Mouse (Mus musculus) liver, embryonic 14.5 days (tissue): ENCODE results near the gene Prom2. TPM values are rescaled to one million over a fixed set of nuclear protein-coding genes. Genes with fewer than 3 reads are reported as not detected.
A peak's percentile ranks its signal among the peaks of the same experiment; 100 is the strongest.

Experiments used
- ATAC-seq: fragments of 200-750 bp; cut with Nextera tagmentation; 2 replicates; pipeline ENCODE4 v1.8.0; 2017; ENCODE audit warnings: moderate number of reproducible peaks, mild to moderate bottlenecking, moderate library complexity; ENCODE audit not compliant: insufficient read depth
- DNase-seq, 3 experiments: peaks; one replicate each; pipeline ENCODE4 v3.0.0-alpha.2; 2012 to 2013; ENCODE audit warnings: low read depth in 3 of 3, low spot score in 3 of 3
- H3K27ac ChIP-seq: fragments of 300-500 bp; sonication (generic); 2 replicates; pipeline ENCODE4 v1.5.1; 2014; ENCODE audit warnings: moderate library complexity, mild to moderate bottlenecking, control low read depth, inconsistent platforms
- H3K27me3 ChIP-seq: fragments of 300-500 bp; sonication (generic); 2 replicates; pipeline ENCODE4 v1.6.1; 2014; ENCODE audit warnings: mild to moderate bottlenecking, low read length, moderate library complexity; ENCODE audit not compliant: control insufficient read depth, insufficient read depth
- H3K36me3 ChIP-seq: fragments of 300-500 bp; sonication (generic); replicated peaks from 2 replicates; pipeline ENCODE4 v1.6.1; 2014; ENCODE audit warnings: low read depth; ENCODE audit not compliant: control insufficient read depth, insufficient read depth
- H3K4me1 ChIP-seq, 2 experiments: fragments of 200-500 bp in 1 of 2; fragments of 300-500 bp in 1 of 2; sonication (generic) in 1 of 2; replicated peaks; 2 replicates each; pipeline ENCODE4 v1.6.1; 2012 to 2014; ENCODE audit warnings: antibody characterized with exemption in 1 of 2, inconsistent platforms in 1 of 2, low read length in 1 of 2; ENCODE audit not compliant: control insufficient read depth in 2 of 2, insufficient read depth in 2 of 2
- H3K4me2 ChIP-seq: fragments of 300-500 bp; sonication (generic); 2 replicates; pipeline ENCODE4 v1.6.1; 2014; ENCODE audit warnings: low read depth, mild to moderate bottlenecking, control low read depth, moderate library complexity
- H3K4me3 ChIP-seq, 2 experiments: fragments of 200-500 bp in 1 of 2; fragments of 300-500 bp in 1 of 2; sonication (generic) in 1 of 2; 2 replicates each; pipeline ENCODE4 v1.5.1; 2012 to 2014; ENCODE audit warnings: low read depth in 2 of 2, low read length in 2 of 2, mild to moderate bottlenecking in 2 of 2, control low read depth in 1 of 2, inconsistent platforms in 1 of 2, moderate library complexity in 1 of 2; ENCODE audit not compliant: insufficient read depth in 1 of 2
- H3K9ac ChIP-seq: fragments of 300-500 bp; sonication (generic); replicated peaks from 2 replicates; pipeline ENCODE4 v1.6.1; 2014; ENCODE audit warnings: mild to moderate bottlenecking, control low read depth, moderate library complexity
- H3K9me3 ChIP-seq: fragments of 300-500 bp; sonication (generic); 2 replicates; pipeline ENCODE4 v1.6.1; 2016; ENCODE audit warnings: low read length, mixed read lengths; ENCODE audit not compliant: control insufficient read depth
- CTCF ChIP-seq: IDR thresholded peaks from 2 replicates; pipeline ENCODE4 v1.5.1; 2016; ENCODE audit warnings: antibody characterized with exemption, low read depth, control low read depth
- EP300 ChIP-seq: IDR thresholded peaks from 2 replicates; pipeline ENCODE4 v1.6.1; 2016; ENCODE audit warnings: antibody characterized with exemption, low read depth
- WGBS: fragments of 180-500 bp; shearing (Covaris S2); extraction: QIAGEN DNeasy Blood & Tissue Kit; methylation state at CpG from one replicate; pipeline ENCODE4 v1.1.7; 2014; ENCODE audit not compliant: insufficient replicate concordance; 5-methylcytosine and 5-hydroxymethylcytosine counted together
- polyA plus RNA-seq, 2 experiments: library from polyadenylated mRNA; depleted of rRNA in 1 of 2; stranded (reverse) in 1 of 2; unstranded in 1 of 2; fragments of >200 nt; fragmentation: Nextera tagmentation in 1 of 2; extraction: Ambion mirVana in 1 of 2; gene quantifications; 2 replicates each; pipeline versions ENCODE4 v1.2.1 to v1.2.3; 2012 to 2014

The Prom2 gene
- polyA plus RNA-seq, 2 experiments = not detected

- Histone ChIP-seq H3K27me3 (peaks cover 6% of the 10 kb centered on the region; the same call in 1 of the 2 replicates), H3K36me3 (no peaks in the 10 kb centered on the region), H3K27ac (no peak overlapping the region), H3K4me2 (peak overlapping the region; percentile 15; the same call in 1 of the 2 replicates), H3K9me3 (no peaks in the 10 kb centered on the region), H3K4me3 (0 out of 4 replicates have a peak overlapping the region, but pooled peaks of 1 of the 2 experiments have one; percentile 1), H3K4me1 (peaks cover 0 to 3% of the 10 kb centered on the region in 2 experiments; a peak in 1 of 4 replicates), H3K9ac (no peak overlapping the region)
- TF ChIP-seq EP300 (no peak), CTCF (no peak)
- no peak for ATAC-seq
- 7% methylated on average over 18 of the region's 18 CpGs for WGBS
- no peak for DNase-seq
Measured at GRCm38 (mm10) chr2:127521172-127522005, 19.9 kb downstream of the Prom2 start.

- H3K4me2 ChIP-seq = no peak overlapping the region
- no peak overlapping the region for H3K27ac ChIP-seq
- no peak for TF ChIP-seq EP300
- TF ChIP-seq CTCF = no peak
- H3K36me3 ChIP-seq = no peaks in the 10 kb centered on the region
- ATAC-seq = no peak
- H3K27me3 ChIP-seq = peaks cover 6% of the 10 kb centered on the region; the same call in 1 of the 2 replicates
- no peak overlapping the region for H3K9ac ChIP-seq
- H3K4me1 ChIP-seq = peaks cover 0 to 3% of the 10 kb centered on the region in 2 experiments; a peak in 1 of 4 replicates
- H3K9me3 ChIP-seq = no peaks in the 10 kb centered on the region
- DNase-seq = no peak
- no peak overlapping the region for H3K4me3 ChIP-seq
Measured at GRCm38 (mm10) chr2:127520123-127520522, 21.1 kb downstream of the Prom2 start.

DNA sequence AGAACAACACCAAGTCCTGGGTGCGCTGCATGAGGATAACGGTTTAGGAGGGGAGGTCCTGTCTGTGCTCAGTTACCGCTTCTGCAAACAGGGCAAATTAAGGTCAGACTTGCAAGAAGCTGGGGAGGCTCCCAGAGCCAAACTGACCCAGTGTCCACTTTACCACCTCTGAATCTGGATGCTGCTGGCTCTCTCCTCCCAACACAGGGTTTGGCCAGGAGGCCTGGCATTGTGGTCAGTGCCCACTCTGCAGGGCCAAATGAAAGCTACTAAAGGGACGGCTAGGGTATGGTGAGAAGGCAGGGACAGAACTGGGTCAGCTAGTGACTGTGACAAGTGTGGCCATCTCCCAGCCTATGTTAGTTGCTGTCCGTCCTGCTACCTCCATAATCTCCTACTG lies 22.0 kb downstream of the Prom2 start:
- Histone ChIP-seq H3K9ac (no peak overlapping the region), H3K4me2 (no peak overlapping the region), H3K4me3 (no peak overlapping the region), H3K9me3 (no peaks in the 10 kb centered on the region), H3K4me1 (peaks cover 0 to 3% of the 10 kb centered on the region in 2 experiments; a peak in 1 of 4 replicates), H3K27me3 (peaks cover 6% of the 10 kb centered on the region; the same call in 1 of the 2 replicates), H3K36me3 (no peaks in the 10 kb centered on the region), H3K27ac (no peak overlapping the region)
- no peak for DNase-seq
- WGBS = 62% methylated on average over 5 of the region's 5 CpGs
- TF ChIP-seq CTCF = no peak
- TF ChIP-seq EP300 = no peak
- ATAC-seq = no peak

DNA sequence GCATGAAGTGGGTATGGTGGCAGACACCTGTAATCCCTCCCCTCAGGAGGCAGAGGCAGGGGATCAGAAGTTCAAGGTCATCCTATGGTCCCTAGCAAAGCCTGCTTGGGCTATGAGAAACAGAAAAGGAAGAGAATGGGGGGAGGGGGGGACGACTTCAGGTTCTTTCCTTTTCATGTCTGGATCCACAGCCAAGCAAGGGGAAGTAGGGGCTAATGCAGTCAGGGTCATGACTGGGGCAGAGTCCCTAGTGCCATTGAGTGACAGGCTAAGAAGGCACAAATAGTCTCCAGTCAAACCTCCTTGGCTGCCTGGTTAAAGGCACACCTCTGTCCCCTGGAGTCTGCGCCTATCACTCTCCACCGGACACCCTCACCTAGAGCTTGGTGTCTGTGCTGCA lies 22.4 kb downstream of the Prom2 start:
- Histone ChIP-seq H3K4me1 (no peaks in the 10 kb centered on the region), H3K9ac (no peak overlapping the region), H3K4me3 (no peak overlapping the region), H3K9me3 (no peaks in the 10 kb centered on the region), H3K27ac (no peak overlapping the region), H3K4me2 (no peak overlapping the region), H3K36me3 (no peaks in the 10 kb centered on the region), H3K27me3 (peaks cover 6% of the 10 kb centered on the region; the same call in 1 of the 2 replicates)
- 44% methylated on average over 3 of the region's 3 CpGs for WGBS
- TF ChIP-seq CTCF (no peak), EP300 (no peak)
- no peak for ATAC-seq
- DNase-seq = no peak

DNA sequence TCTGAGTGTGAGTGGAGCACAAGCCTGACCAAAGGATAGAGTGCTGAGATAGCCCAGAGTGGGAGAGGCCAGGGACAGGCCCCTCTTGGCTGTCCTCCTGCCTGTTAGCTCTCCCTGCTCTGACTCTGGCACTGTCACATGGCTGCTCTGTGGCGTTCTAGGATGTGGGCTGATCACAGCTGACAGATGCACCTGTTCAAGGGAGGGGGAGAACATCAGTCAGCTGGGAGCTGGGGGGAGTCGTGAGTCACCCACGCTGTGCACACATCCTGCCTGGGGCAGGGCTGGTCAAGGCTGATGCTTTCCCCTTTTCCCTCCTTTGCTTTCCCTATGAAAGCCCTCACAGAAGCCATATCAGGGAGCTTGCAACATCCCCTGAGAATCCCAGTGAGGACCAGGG lies 23.0 kb downstream of the Prom2 start:
- Histone ChIP-seq H3K9me3 (no peaks in the 10 kb centered on the region), H3K27me3 (peaks cover 6% of the 10 kb centered on the region; the same call in 1 of the 2 replicates), H3K4me1 (no peaks in the 10 kb centered on the region), H3K27ac (no peak overlapping the region), H3K9ac (no peak overlapping the region), H3K36me3 (no peaks in the 10 kb centered on the region), H3K4me3 (no peak overlapping the region), H3K4me2 (no peak overlapping the region)
- ATAC-seq (no peak), DNase-seq (no peak)
- WGBS = 19% methylated on average over 3 of the region's 3 CpGs
- TF ChIP-seq EP300 (no peak), CTCF (no peak)
